Mouse (Mus musculus) liver, adult 2 months (tissue): ENCODE results near the gene Mrtfb.

ENCODE experiments used
- CTCF ChIP-seq: fragments of 200-500 bp; IDR thresholded peaks from 2 replicates; pipeline ENCODE4 v1.5.1; 2011; ENCODE audit warnings: low read depth, low read length, control low read depth
- POLR2A ChIP-seq: fragments of 200-500 bp; IDR thresholded peaks from 2 replicates; pipeline ENCODE4 v1.6.1; 2011; ENCODE audit warnings: low read length, control low read depth; ENCODE audit not compliant: insufficient read depth; ENCODE audit errors: extremely low read depth

GRCm38 (mm10) chr16:13447284-13448050, 191.2 kb downstream of the Mrtfb start:
- TF ChIP-seq POLR2A (no peak), CTCF (no peak)
